Mouse (Mus musculus) liver, embryonic 11.5 days (tissue): ENCODE data around the gene Gpx6. TPM values are rescaled to one million over a fixed set of nuclear protein-coding genes. Genes with fewer than 3 reads are reported as not detected.
A peak's percentile ranks its signal among the peaks of the same experiment; 100 is the strongest.

ENCODE experiments used
- ATAC-seq: fragments of 200-750 bp; cut with Nextera tagmentation; replicated peaks from 2 replicates; pipeline ENCODE4 v1.8.0; 2017; ENCODE audit warnings: moderate number of reproducible peaks, mild to moderate bottlenecking, moderate TSS enrichment, moderate library complexity; ENCODE audit not compliant: low FRiP score
- DNase-seq: peaks from one replicate; pipeline ENCODE4 v3.0.0-alpha.2; 2017; ENCODE audit warnings: low spot score
- H3K27ac ChIP-seq: fragments of 300-500 bp; sonication (generic); 2 replicates; pipeline ENCODE4 v1.5.1; 2014; ENCODE audit warnings: mild to moderate bottlenecking, low read depth, low read length, control low read depth
- H3K27me3 ChIP-seq: fragments of 300-500 bp; sonication (generic); replicated peaks from 2 replicates; pipeline ENCODE4 v1.6.1; 2014; ENCODE audit warnings: low read length, mixed read lengths; ENCODE audit not compliant: control insufficient read depth, insufficient read depth
- H3K36me3 ChIP-seq: fragments of 300-500 bp; sonication (generic); 2 replicates; pipeline ENCODE4 v1.6.1; 2014; ENCODE audit warnings: mild to moderate bottlenecking, low read length, moderate library complexity, mixed read lengths; ENCODE audit not compliant: control insufficient read depth, insufficient read depth
- H3K4me1 ChIP-seq: fragments of 300-500 bp; sonication (generic); replicated peaks from 2 replicates; pipeline ENCODE4 v1.6.1; 2014; ENCODE audit warnings: low read length, mixed read lengths; ENCODE audit not compliant: control insufficient read depth, insufficient read depth
- H3K4me2 ChIP-seq: fragments of 300-500 bp; sonication (generic); 2 replicates; pipeline ENCODE4 v1.6.1; 2014; ENCODE audit warnings: mild to moderate bottlenecking, control low read depth, moderate library complexity
- H3K4me3 ChIP-seq: fragments of 300-500 bp; sonication (generic); 2 replicates; pipeline ENCODE4 v1.5.1; 2014; ENCODE audit warnings: low read depth, low read length, control low read depth
- H3K9ac ChIP-seq: fragments of 300-500 bp; sonication (generic); 2 replicates; pipeline ENCODE4 v1.6.1; 2014; ENCODE audit warnings: low read depth, low read length, control low read depth
- H3K9me3 ChIP-seq: fragments of 300-500 bp; sonication (generic); 2 replicates; pipeline ENCODE4 v1.6.1; 2016; ENCODE audit warnings: low read length, inconsistent platforms, mixed read lengths; ENCODE audit not compliant: control insufficient read depth
- WGBS: fragments of 180-500 bp; shearing (Covaris S2); extraction: QIAGEN DNeasy Blood & Tissue Kit; methylation state at CpG from one replicate; pipeline ENCODE4 v1.1.7; 2014; 5-methylcytosine and 5-hydroxymethylcytosine counted together
- polyA plus RNA-seq: library from polyadenylated mRNA; unstranded; fragments of >200 nt; fragmentation: Nextera tagmentation; extraction: Ambion mirVana; gene quantifications from 2 replicates; pipeline ENCODE4 v1.2.1, GENCODE M21; 2014

Gpx6 gene
- polyA plus RNA-seq, 1 experiment from 2014 or later: not detected

GRCm38 (mm10) chr13:21327424-21327823 is 15.5 kb downstream of the Gpx6 start:
- H3K4me3 ChIP-seq: peak overlapping the region; percentile 55
- 2% methylated on average over 9 of the region's 9 CpGs for WGBS
- no peak overlapping the region for H3K27ac ChIP-seq
- peaks cover 11% of the 10 kb centered on the region for H3K27me3 ChIP-seq
- no peak overlapping the region for H3K9ac ChIP-seq
- peak overlapping the region; percentile 72 for H3K4me2 ChIP-seq
- no peaks in the 10 kb centered on the region; the same call in 1 of the 2 replicates for H3K4me1 ChIP-seq
- H3K36me3 ChIP-seq: no peaks in the 10 kb centered on the region
- H3K9me3 ChIP-seq: no peaks in the 10 kb centered on the region
- DNase-seq: peak; percentile 40
- peak; percentile 63 for ATAC-seq

- Histone ChIP-seq H3K4me1 (no peaks in the 10 kb centered on the region), H3K4me3 (no peak within 1 kb of the TSS), H3K9ac (no peak within 1 kb of the TSS), H3K27me3 (no peaks in the 10 kb centered on the region), H3K9me3 (no peaks in the 10 kb centered on the region), H3K4me2 (no peak within 1 kb of the TSS), H3K36me3 (no peaks in the 10 kb centered on the region), H3K27ac (no peak within 1 kb of the TSS)
- DNase-seq (no peak), ATAC-seq (no peak)
- 92% methylated on average over 1 of the region's 1 CpGs for WGBS
Observed at GRCm38 (mm10) chr13:21346610-21347009, 34.7 kb downstream of the Gpx6 start, which contains the start of gene Olfr1367. Olfr1367 (plus strand) TSS chr13:21346910.

- no peaks in the 10 kb centered on the region for H3K9me3 ChIP-seq
- no peaks in the 10 kb centered on the region for H3K4me1 ChIP-seq
- ATAC-seq: no peak
Observed at GRCm38 (mm10) chr13:21350593-21350992, 38.7 kb downstream of the Gpx6 start.

GRCm38 (mm10) chr13:21362621-21363248 is 50.8 kb downstream of the Gpx6 start, which contains the start of gene Zscan12:
Zscan12 (plus strand) TSS chr13:21362820.
- H3K4me1 ChIP-seq: peaks cover 11% of the 10 kb centered on the region
- 0 out of 2 replicates have a peak, but pooled peaks cover 3% of the 10 kb centered on the region for H3K36me3 ChIP-seq
- peak within 1 kb of the TSS; percentile 74 for H3K4me2 ChIP-seq
- WGBS: 1% methylated on average over 29 of the region's 29 CpGs
- H3K27ac ChIP-seq: peak within 1 kb of the TSS; percentile 49; the same call in 1 of the 2 replicates
- H3K27me3 ChIP-seq: no peaks in the 10 kb centered on the region
- H3K4me3 ChIP-seq: peak within 1 kb of the TSS; percentile 66
- H3K9ac ChIP-seq: peak within 1 kb of the TSS; percentile 78
- DNase-seq (peak; percentile 88), ATAC-seq (peak; percentile 99)
- no peaks in the 10 kb centered on the region for H3K9me3 ChIP-seq

More at GRCm38 (mm10) chr13:21350593-21350992, 38.7 kb downstream of the Gpx6 start:
- DNase-seq: no peak
- H3K36me3 ChIP-seq: no peaks in the 10 kb centered on the region
- H3K27me3 ChIP-seq: no peaks in the 10 kb centered on the region
- no peak overlapping the region for H3K9ac ChIP-seq
- no peak overlapping the region for H3K4me3 ChIP-seq
- no peak overlapping the region for H3K27ac ChIP-seq
- no peak overlapping the region for H3K4me2 ChIP-seq

GRCm38 (mm10) chr13:21363719-21364118 is 51.8 kb downstream of the Gpx6 start:
- H3K4me1 ChIP-seq: peaks cover 11% of the 10 kb centered on the region
- 67% methylated on average over 12 of the region's 12 CpGs for WGBS
- no peaks in the 10 kb centered on the region for H3K9me3 ChIP-seq
- H3K9ac ChIP-seq: peak overlapping the region; percentile 17; the same call in 1 of the 2 replicates
- peak overlapping the region; percentile 66; the same call in 1 of the 2 replicates for H3K4me3 ChIP-seq
- ATAC-seq: no peak
- no peak overlapping the region for H3K27ac ChIP-seq
- H3K4me2 ChIP-seq: peak overlapping the region; percentile 74
- DNase-seq: no peak
- H3K36me3 ChIP-seq: peaks cover 4% of the 10 kb centered on the region; the same call in 1 of the 2 replicates
- H3K27me3 ChIP-seq: no peaks in the 10 kb centered on the region

- no peaks in the 10 kb centered on the region for H3K27me3 ChIP-seq
- H3K9me3 ChIP-seq: no peaks in the 10 kb centered on the region
- WGBS: 68% methylated on average over 6 of the region's 6 CpGs
- H3K4me2 ChIP-seq: no peak overlapping the region
- no peak overlapping the region for H3K4me3 ChIP-seq
- ATAC-seq: no peak
- H3K27ac ChIP-seq: no peak overlapping the region
- no peak for DNase-seq
- no peak overlapping the region for H3K9ac ChIP-seq
- H3K4me1 ChIP-seq: peaks cover 11% of the 10 kb centered on the region
- H3K36me3 ChIP-seq: peaks cover 18% of the 10 kb centered on the region; the same call in 1 of the 2 replicates
Observed at GRCm38 (mm10) chr13:21366635-21367034, 54.7 kb downstream of the Gpx6 start.

Other genes with a start within 250 kb of the Gpx6 start
- gene Olfr1370, start 237.2 kb upstream of the Gpx6 start, polyA plus RNA-seq: not detected in 2 replicates
- gene Olfr1369-ps1, start 200.6 kb upstream of the Gpx6 start, polyA plus RNA-seq: 0.14 and 0.22 TPM in 2 replicates
- not detected in 2 replicates for gene Olfr263, start 182.5 kb upstream of the Gpx6 start, polyA plus RNA-seq
- not detected in 2 replicates for gene Olfr1368, start 166.3 kb upstream of the Gpx6 start, polyA plus RNA-seq
- gene Trim27, start 132.7 kb upstream of the Gpx6 start, polyA plus RNA-seq: 165 and 175 TPM in 2 replicates
- not detected in 2 replicates for gene Gpx5, start 19.4 kb upstream of the Gpx6 start, polyA plus RNA-seq
- gene Olfr1367, start 34.8 kb downstream of the Gpx6 start, polyA plus RNA-seq: not detected in 2 replicates
- gene Zscan12, start 50.7 kb downstream of the Gpx6 start, polyA plus RNA-seq: 10.2 and 12.0 TPM in 2 replicates
- gene Zkscan3, start 90.6 kb downstream of the Gpx6 start, polyA plus RNA-seq: 49.7 and 53.4 TPM in 2 replicates
- 2.4 and 2.8 TPM in 2 replicates for gene Pgbd1, start 128.9 kb downstream of the Gpx6 start, polyA plus RNA-seq
- 13.5 and 16.6 TPM in 2 replicates for gene Zscan26, start 141.6 kb downstream of the Gpx6 start, polyA plus RNA-seq
- 1.1 and 1.5 TPM in 2 replicates for gene Nkapl, start 156.4 kb downstream of the Gpx6 start, polyA plus RNA-seq
- gene Zkscan4, start 166.8 kb downstream of the Gpx6 start, polyA plus RNA-seq: 0.90 and 1.1 TPM in 2 replicates
- gene Gm10065, start 167.3 kb downstream of the Gpx6 start, polyA plus RNA-seq: not detected in 2 replicates
- 0.22 and 0.42 TPM in 2 replicates for gene AK157302, start 183.1 kb downstream of the Gpx6 start, polyA plus RNA-seq
- gene Gm11273, start 189.3 kb downstream of the Gpx6 start, polyA plus RNA-seq: 7.2 and 7.8 TPM in 2 replicates
- gene Zkscan8, start 219.0 kb downstream of the Gpx6 start, polyA plus RNA-seq: 5.1 and 5.7 TPM in 2 replicates
- 0.05 and 0.08 TPM in 2 replicates for gene Olfr1366, start 230.7 kb downstream of the Gpx6 start, polyA plus RNA-seq
- not detected in 2 replicates for gene Olfr1535, start 247.8 kb downstream of the Gpx6 start, polyA plus RNA-seq